Mouse (Mus musculus) gastrocnemius, postnatal 14 days (tissue): ENCODE data around the gene Otop1. TPM values are rescaled to one million over a fixed set of nuclear protein-coding genes. Genes with fewer than 3 reads are reported as not detected.
A peak's percentile ranks its signal among the peaks of the same experiment; 100 is the strongest.

Experiments used
- DNase-seq: peaks from one replicate; pipeline ENCODE4 v3.0.0; 2021; ENCODE audit warnings: mixed read lengths
- intact Hi-C: fragments of 180-260 bp; cut with DNase I; formaldehyde crosslinking; loops from one replicate; pipeline ENCODE4 v1.15.1; 2025; ENCODE audit warnings: low total_unique reads
- long read RNA-seq, 2 experiments: library from polyadenylated mRNA; stranded (forward); transcript quantifications; one replicate each; pipeline ENCODE4 v2.0.0; 2021
- total RNA-seq, 2 experiments: library from RNA; stranded (reverse); gene quantifications; 2 replicates each; pipeline ENCODE4 v1.2.3; 2021

The Otop1 gene
- under 1 TPM; 0.33 to 0.47 TPM for total RNA-seq
- long read RNA-seq, experiment 1 = 0 reads
- long read RNA-seq, experiment 2 = 0 reads

GRCm38 (mm10) chr5:38275771-38276170 is at the start of gene Otop1:
Gene Otop1, plus strand, starts transcription at chr5:38275972.
- intact Hi-C loops = no loop called here
- DNase-seq = no peak

- intact Hi-C loops = no loop called here
- DNase-seq = peak; percentile 40
Measured at GRCm38 (mm10) chr5:38235422-38235821, 40.4 kb upstream of the Otop1 start.

- no peak for DNase-seq
- intact Hi-C loops = no loop called here
Measured at GRCm38 (mm10) chr5:38236627-38237026, 39.1 kb upstream of the Otop1 start.

- intact Hi-C loops = no loop called here
- DNase-seq = no peak
Measured at GRCm38 (mm10) chr5:38240727-38241472, 34.9 kb upstream of the Otop1 start.

- no peak for DNase-seq
- intact Hi-C loops = no loop called here
Measured at GRCm38 (mm10) chr5:38241473-38241834, 34.3 kb upstream of the Otop1 start.

- intact Hi-C loops = no loop called here
- DNase-seq = no peak
Measured at GRCm38 (mm10) chr5:38241966-38242365, 33.8 kb upstream of the Otop1 start.

GRCm38 (mm10) chr5:38255195-38255594 is 20.6 kb upstream of the Otop1 start:
- intact Hi-C loops = no loop called here

GRCm38 (mm10) chr5:38255644-38256043 is 20.1 kb upstream of the Otop1 start:
- intact Hi-C loops = no loop called here
- no peak for DNase-seq

More at GRCm38 (mm10) chr5:38255195-38255594, 20.6 kb upstream of the Otop1 start:
- DNase-seq = no peak

- DNase-seq = no peak
- intact Hi-C loops = no loop called here
Measured at GRCm38 (mm10) chr5:38256551-38256950, 19.2 kb upstream of the Otop1 start.

GRCm38 (mm10) chr5:38258034-38258772 is 17.6 kb upstream of the Otop1 start:
- no peak for DNase-seq
- intact Hi-C loops = no loop called here

GRCm38 (mm10) chr5:38258773-38259146 is 17.0 kb upstream of the Otop1 start:
- intact Hi-C loops = no loop called here
- no peak for DNase-seq

GRCm38 (mm10) chr5:38259455-38260106 is 16.2 kb upstream of the Otop1 start:
- no peak for DNase-seq
- intact Hi-C loops = no loop called here

- intact Hi-C loops = no loop called here
- DNase-seq = peak; percentile 50
Measured at GRCm38 (mm10) chr5:38260107-38260682, 15.6 kb upstream of the Otop1 start, which contains the start of gene Tmem128. Gene Tmem128, plus strand, starts transcription at chr5:38260185.

- intact Hi-C loops = no loop called here
- no peak for DNase-seq
Measured at GRCm38 (mm10) chr5:38270942-38271341, 4.8 kb upstream of the Otop1 start.

GRCm38 (mm10) chr5:38273831-38274230 is 1.9 kb upstream of the Otop1 start:
- no peak for DNase-seq
- intact Hi-C loops = no loop called here

GRCm38 (mm10) chr5:38276451-38276850 is 679 bp downstream of the Otop1 start:
- intact Hi-C loops = no loop called here
- no peak for DNase-seq

- no peak for DNase-seq
- intact Hi-C loops = no loop called here
Measured at GRCm38 (mm10) chr5:38277098-38277866, 1.5 kb downstream of the Otop1 start.

GRCm38 (mm10) chr5:38277936-38278600 is 2.3 kb downstream of the Otop1 start:
- no peak for DNase-seq
- intact Hi-C loops = no loop called here

GRCm38 (mm10) chr5:38280075-38280474 is 4.3 kb downstream of the Otop1 start:
- intact Hi-C loops = no loop called here
- no peak for DNase-seq
